Mouse (Mus musculus) neural tube, embryonic 11.5 days (tissue): ENCODE measurements at regions not wholly inside any gene's neighbourhood (a gene's known extent, or its start where the extent isn't known, plus 50 kb on each side); places are given as distances from the start of the nearest gene placed in this dataset.

Experiments used
- ATAC-seq: fragments of 200-750 bp; cut with Nextera tagmentation; 2 replicates; pipeline ENCODE4 v1.8.0; 2017; ENCODE audit warnings: moderate number of reproducible peaks, mild to moderate bottlenecking, moderate TSS enrichment, moderate library complexity; ENCODE audit not compliant: insufficient read depth, low FRiP score, low TSS enrichment
- DNase-seq: peaks from one replicate; pipeline ENCODE4 v3.0.0-alpha.2; 2015; ENCODE audit warnings: low spot score
- H3K27ac ChIP-seq: fragments of 300-500 bp; sonication (generic); 2 replicates; pipeline ENCODE4 v1.5.1; 2014; ENCODE audit warnings: low read depth, mild to moderate bottlenecking, low read length
- H3K27me3 ChIP-seq: fragments of 300-500 bp; sonication (generic); 2 replicates; pipeline ENCODE4 v1.6.1; 2014; ENCODE audit warnings: mild to moderate bottlenecking, low read length, mixed read lengths; ENCODE audit not compliant: control insufficient read depth, insufficient read depth
- H3K36me3 ChIP-seq: fragments of 300-500 bp; sonication (generic); 2 replicates; pipeline ENCODE4 v1.6.1; 2014; ENCODE audit warnings: mild to moderate bottlenecking, low read length, moderate library complexity, mixed read lengths; ENCODE audit not compliant: control insufficient read depth, insufficient read depth
- H3K4me1 ChIP-seq: fragments of 300-500 bp; sonication (generic); 2 replicates; pipeline ENCODE4 v1.6.1; 2014; ENCODE audit warnings: low read length, mixed read lengths; ENCODE audit not compliant: control insufficient read depth, insufficient read depth
- H3K4me2 ChIP-seq: fragments of 300-500 bp; sonication (generic); 2 replicates; pipeline ENCODE4 v1.6.1; 2014; ENCODE audit warnings: low read depth, mild to moderate bottlenecking, moderate library complexity
- H3K4me3 ChIP-seq: fragments of 300-500 bp; sonication (generic); 2 replicates; pipeline ENCODE4 v1.5.1; 2014; ENCODE audit warnings: low read depth, low read length
- H3K9ac ChIP-seq: fragments of 300-500 bp; sonication (generic); 2 replicates; pipeline ENCODE4 v1.6.1; 2014; ENCODE audit warnings: mild to moderate bottlenecking, low read length
- H3K9me3 ChIP-seq: fragments of 300-500 bp; sonication (generic); 2 replicates; pipeline ENCODE4 v1.6.1; 2016; ENCODE audit warnings: low read length; ENCODE audit not compliant: control insufficient read depth
- WGBS: fragments of 180-500 bp; shearing (Covaris S2); extraction: QIAGEN DNeasy Blood & Tissue Kit; methylation state at CpG from one replicate; pipeline ENCODE4 v1.1.7; 2014; 5-methylcytosine and 5-hydroxymethylcytosine counted together

DNA sequence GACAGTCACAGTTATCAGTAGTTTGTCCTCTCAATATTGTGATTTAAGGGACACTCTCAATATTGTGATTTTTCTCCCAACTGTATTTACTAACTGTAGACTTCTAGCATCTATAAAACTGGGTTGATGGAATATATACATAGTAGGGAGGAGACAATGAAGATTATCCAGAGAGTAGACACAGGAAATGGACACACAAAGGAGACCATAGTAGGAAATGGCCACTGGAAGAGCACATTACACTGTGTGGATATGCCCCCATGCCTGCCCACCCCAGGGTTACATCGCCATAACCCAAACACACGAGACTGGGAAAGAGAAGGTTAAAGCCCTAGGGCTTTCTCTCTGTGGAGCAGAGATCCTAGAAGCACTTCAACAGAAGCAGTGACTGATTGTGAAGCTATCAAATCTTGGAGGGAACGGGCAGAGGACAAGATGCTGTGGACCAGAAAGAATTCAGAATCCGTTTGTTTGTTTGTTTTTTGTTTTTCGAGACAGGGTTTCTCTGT lies 71.0 kb upstream of the Cpm start:
- Histone ChIP-seq H3K9ac (no peak overlapping the region), H3K27me3 (no peaks in the 10 kb centered on the region), H3K9me3 (no peaks in the 10 kb centered on the region), H3K36me3 (no peaks in the 10 kb centered on the region), H3K27ac (no peak overlapping the region), H3K4me1 (no peaks in the 10 kb centered on the region), H3K4me3 (no peak overlapping the region), H3K4me2 (no peak overlapping the region)
- WGBS, result 84% methylated on average over 5 of the region's 5 CpGs
- DNase-seq, result no peak
- no peak for ATAC-seq

DNA sequence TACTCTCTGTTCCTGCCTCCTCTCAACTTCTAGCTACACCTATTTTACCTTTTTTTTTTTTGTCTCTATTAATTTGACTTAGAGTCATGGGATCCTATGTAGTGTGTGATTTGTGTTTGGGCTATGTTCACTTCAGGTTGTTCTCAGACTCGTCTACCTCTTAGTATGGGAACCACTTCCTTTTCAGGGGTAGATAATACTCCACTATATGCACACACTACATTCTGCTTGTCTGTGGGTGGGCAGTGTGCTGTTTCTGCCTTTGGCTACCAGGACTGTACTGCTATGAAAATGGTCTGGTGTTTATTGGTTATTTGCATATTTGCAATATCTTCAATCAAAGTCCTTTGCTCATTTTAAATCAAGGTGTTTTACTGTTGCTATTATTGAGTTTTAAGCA lies 71.6 kb upstream of the Cpm start:
- Histone ChIP-seq H3K4me1 (no peaks in the 10 kb centered on the region), H3K36me3 (no peaks in the 10 kb centered on the region), H3K27me3 (no peaks in the 10 kb centered on the region), H3K4me3 (no peak overlapping the region), H3K4me2 (no peak overlapping the region), H3K27ac (no peak overlapping the region), H3K9me3 (no peaks in the 10 kb centered on the region), H3K9ac (no peak overlapping the region)
- 91% methylated on average over 1 of the region's 1 CpGs for WGBS
- DNase-seq, result no peak
- no peak for ATAC-seq

DNA sequence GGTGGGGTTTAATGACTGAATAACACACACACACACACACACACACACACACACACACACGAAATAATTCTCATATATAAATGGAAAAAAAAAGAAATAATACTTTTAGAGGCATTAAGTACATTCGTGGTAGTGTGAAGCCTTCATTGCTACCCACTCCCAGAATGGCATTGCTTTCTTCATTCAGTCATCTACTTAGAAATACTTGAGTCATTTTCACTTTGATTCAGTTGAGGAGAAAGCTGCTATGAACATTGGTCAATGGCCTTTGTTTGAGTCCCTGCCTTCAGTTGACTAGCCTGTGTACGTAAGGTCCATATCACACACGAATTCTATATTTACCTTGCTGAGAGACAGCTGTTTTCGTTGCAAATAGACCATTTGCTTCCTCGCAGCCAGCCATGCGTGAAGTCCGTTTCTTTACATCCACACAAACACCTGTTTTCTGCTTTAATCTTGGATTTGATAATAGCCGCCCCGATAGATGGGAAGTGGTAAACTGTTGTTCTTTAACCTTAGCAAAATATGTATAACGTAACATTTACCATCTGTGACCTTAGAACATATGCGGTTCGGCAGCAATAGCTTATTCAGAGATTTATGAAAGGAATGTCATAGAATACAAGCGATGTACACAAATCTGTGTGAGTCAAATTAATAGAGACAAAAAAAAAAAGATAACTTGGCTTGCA lies 72.3 kb upstream of the Cpm start:
- ATAC-seq, result no peak
- WGBS, result 75% methylated on average over 14 of the region's 14 CpGs
- Histone ChIP-seq H3K4me1 (no peaks in the 10 kb centered on the region), H3K36me3 (no peaks in the 10 kb centered on the region), H3K4me2 (no peak overlapping the region), H3K4me3 (no peak overlapping the region), H3K27me3 (no peaks in the 10 kb centered on the region), H3K27ac (no peak overlapping the region), H3K9ac (no peak overlapping the region), H3K9me3 (no peaks in the 10 kb centered on the region)
- DNase-seq, result no peak

DNA sequence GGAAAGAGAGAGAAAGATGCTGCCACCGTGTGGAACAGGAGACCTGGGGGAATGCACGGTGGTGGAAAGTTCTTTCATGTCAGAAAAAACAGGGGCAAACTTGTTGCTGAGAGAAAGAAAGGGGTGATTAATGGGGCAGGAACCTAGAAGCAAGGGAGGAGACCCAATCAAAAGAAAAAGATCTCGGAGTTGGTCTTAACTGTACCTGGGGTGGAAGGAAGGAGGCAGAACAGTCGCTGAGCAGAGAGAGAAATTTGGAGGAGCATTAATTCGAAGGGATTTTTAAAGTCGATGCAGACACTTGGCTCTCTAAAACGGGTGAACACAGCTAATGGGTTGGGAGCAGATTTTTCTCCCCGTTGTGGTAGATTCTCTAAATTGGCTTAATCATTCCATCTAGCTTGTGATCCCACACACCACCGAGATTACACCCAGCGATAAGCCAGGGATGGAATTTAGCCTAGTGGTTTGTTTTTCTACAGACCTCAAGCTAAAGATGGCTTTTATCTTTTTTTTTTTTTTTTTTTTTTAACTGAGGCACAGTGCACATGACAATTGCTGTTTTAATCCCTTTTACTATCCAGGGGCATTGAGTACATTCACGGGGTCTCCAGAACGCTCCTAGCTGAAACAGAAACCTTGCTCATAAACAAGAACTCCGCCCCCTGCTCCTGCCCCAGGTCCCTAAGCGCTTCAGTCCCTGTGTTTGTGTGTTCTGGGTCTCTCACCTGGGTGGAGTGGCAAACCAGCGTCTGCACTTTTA lies 73.1 kb upstream of the Cpm start:
- H3K27me3 ChIP-seq, result no peaks in the 10 kb centered on the region
- H3K9ac ChIP-seq, result no peak overlapping the region
- H3K4me1 ChIP-seq, result no peaks in the 10 kb centered on the region
- H3K4me2 ChIP-seq, result no peak overlapping the region
- H3K9me3 ChIP-seq, result no peaks in the 10 kb centered on the region
- no peak overlapping the region for H3K27ac ChIP-seq
- DNase-seq (no peak), ATAC-seq (no peak)
- WGBS, result 52% methylated on average over 15 of the region's 15 CpGs
- H3K4me3 ChIP-seq, result no peak overlapping the region
- no peaks in the 10 kb centered on the region for H3K36me3 ChIP-seq

DNA sequence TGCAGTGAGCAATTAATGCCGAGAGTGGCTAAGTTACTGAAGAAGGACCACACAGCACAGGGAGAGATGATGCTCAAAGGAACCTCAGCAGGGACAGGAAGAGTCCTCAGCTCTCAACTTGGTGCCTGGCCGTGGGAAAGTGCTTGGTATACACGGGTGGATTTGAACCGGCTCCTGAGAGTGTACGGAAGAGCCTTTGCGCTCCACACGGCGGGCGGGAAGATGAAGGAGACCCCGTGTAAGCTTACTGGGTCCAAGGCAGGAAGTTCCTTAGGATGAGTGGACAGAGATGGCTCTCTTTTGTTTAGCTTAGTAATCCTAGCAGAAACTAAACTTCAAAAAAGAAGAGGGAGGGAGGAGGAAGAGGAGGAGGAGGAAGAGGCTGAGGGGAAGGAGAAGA lies 73.8 kb upstream of the Cpm start:
- no peak overlapping the region for H3K4me3 ChIP-seq
- ATAC-seq, result no peak
- no peak for DNase-seq
- 91% methylated on average over 10 of the region's 10 CpGs for WGBS
- no peaks in the 10 kb centered on the region for H3K9me3 ChIP-seq
- H3K27ac ChIP-seq, result no peak overlapping the region
- no peak overlapping the region for H3K4me2 ChIP-seq
- H3K4me1 ChIP-seq, result no peaks in the 10 kb centered on the region
- no peaks in the 10 kb centered on the region for H3K27me3 ChIP-seq
- no peaks in the 10 kb centered on the region for H3K36me3 ChIP-seq
- no peak overlapping the region for H3K9ac ChIP-seq

DNA sequence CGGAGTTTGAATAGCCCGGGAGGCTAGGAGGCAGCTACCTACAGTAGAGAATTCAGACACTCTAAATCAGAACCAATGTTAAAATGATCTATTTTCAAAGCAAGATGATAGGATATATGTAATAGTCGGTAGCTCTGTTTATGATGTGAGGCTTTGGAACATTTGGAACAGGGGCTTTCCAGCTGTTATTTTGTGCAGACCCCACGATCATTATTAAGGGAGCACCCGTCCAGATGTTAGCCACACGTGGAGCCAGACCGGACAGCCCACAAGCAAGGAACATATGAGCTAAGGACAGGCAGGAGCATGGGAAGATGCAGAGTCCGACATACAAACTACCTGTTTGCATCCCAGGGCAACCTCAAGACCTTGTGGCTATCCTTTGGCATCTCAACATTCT lies 74.3 kb upstream of the Cpm start:
- Histone ChIP-seq H3K9me3 (no peaks in the 10 kb centered on the region), H3K4me2 (no peak overlapping the region), H3K27me3 (no peaks in the 10 kb centered on the region), H3K36me3 (no peaks in the 10 kb centered on the region), H3K9ac (no peak overlapping the region), H3K4me3 (no peak overlapping the region), H3K27ac (no peak overlapping the region), H3K4me1 (no peaks in the 10 kb centered on the region)
- ATAC-seq (no peak), DNase-seq (no peak)
- WGBS, result 80% methylated on average over 8 of the region's 8 CpGs

DNA sequence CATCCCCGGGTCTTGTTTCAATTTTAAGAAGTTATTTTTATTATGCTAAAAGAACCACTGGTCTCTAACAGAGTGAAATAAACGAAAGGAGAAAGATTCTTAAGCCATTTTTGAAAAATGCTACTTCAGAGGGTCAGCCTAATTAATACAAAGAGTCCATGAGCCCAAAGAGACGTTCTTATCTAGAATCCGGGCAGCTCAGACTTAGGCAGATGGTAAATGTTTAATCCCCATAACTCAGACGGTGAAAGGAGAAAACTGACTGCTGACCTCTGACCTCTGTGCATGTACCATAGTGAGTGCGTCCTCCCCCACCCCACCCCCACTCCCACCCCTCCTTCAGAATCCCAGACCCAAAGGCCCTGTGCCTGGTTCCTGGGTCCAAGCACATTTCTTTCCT lies 74.8 kb upstream of the Cpm start:
- Histone ChIP-seq H3K4me3 (no peak overlapping the region), H3K36me3 (no peaks in the 10 kb centered on the region), H3K9me3 (no peaks in the 10 kb centered on the region), H3K4me2 (no peak overlapping the region), H3K4me1 (no peaks in the 10 kb centered on the region), H3K27me3 (no peaks in the 10 kb centered on the region), H3K27ac (no peak overlapping the region), H3K9ac (no peak overlapping the region)
- DNase-seq, result no peak
- 45% methylated on average over 6 of the region's 6 CpGs for WGBS
- ATAC-seq, result no peak

DNA sequence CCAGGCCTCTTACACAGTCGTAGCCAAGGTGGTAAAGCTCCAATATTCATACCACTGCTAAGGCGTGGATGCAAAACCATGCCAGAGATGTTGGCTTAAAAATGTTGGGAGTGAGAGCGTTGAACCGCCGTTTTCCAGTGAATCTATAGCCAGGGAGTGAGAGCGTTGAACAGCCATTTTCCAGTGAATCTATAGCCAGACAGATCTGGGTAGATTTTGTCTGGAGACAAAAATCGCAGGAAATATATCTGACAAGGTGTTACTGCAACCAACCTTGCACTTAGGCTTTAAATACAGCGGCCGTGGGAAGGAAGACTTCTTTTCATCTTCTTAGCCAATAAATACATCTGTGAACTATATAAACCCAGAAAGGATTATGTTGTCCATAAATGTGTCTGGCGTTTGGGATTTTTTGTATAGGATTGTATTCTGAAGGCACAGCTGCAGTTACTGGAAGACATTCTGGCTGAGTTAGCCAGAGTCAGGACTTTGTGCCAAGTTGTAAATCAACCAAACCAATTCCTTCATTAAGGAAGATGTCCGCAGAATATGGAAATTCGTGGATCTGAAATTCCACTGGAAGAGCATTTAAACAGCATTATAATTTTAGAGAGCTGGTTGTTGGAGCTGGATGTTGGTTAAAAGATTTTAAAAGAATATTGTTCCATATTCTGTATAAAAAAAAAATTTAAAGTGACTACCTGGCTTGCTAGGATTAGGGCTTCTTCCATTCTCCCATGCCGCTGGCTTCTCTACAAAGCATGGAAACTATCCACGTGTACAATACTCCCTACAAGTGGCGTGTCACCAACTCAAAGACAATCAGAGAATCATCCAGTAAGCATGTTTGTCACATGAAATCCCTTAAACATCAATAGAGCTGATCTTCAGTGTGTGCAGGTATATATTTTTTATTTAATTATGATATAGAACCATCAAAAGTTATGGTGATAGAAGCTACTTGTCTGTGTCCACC lies 75.8 kb upstream of the Cpm start:
- no peaks in the 10 kb centered on the region for H3K4me1 ChIP-seq
- DNase-seq (no peak), ATAC-seq (no peak)
- 89% methylated on average over 15 of the region's 15 CpGs for WGBS
- no peak overlapping the region for H3K9ac ChIP-seq
- H3K4me3 ChIP-seq, result no peak overlapping the region
- no peaks in the 10 kb centered on the region for H3K27me3 ChIP-seq
- no peak overlapping the region for H3K27ac ChIP-seq
- no peak overlapping the region for H3K4me2 ChIP-seq
- H3K36me3 ChIP-seq, result no peaks in the 10 kb centered on the region
- no peaks in the 10 kb centered on the region for H3K9me3 ChIP-seq
